Mouse (Mus musculus) kidney, embryonic 15.5 days (tissue): ENCODE measurements around the gene Tmem132a. TPM values are rescaled to one million over a fixed set of nuclear protein-coding genes. Genes with fewer than 3 reads are reported as not detected.

Experiments used
- polyA plus RNA-seq: library from polyadenylated mRNA; unstranded; fragments of >200 nt; fragmentation: Nextera tagmentation; extraction: Ambion mirVana; gene quantifications from 2 replicates; pipeline ENCODE4 v1.2.1, GENCODE M21; 2015

Gene Tmem132a
- polyA plus RNA-seq, 1 experiment from 2014 or later, result 89.7 TPM

Other genes starting within 250 kb of the Tmem132a start
- gene Vwce, start 235.7 kb downstream of the Tmem132a start, polyA plus RNA-seq, result 3.0 and 3.2 TPM in 2 replicates
- not detected in 2 replicates for gene Pga5, start 191.9 kb downstream of the Tmem132a start, polyA plus RNA-seq
- 29.7 and 31.7 TPM in 2 replicates for gene Vps37c, start 181.2 kb downstream of the Tmem132a start, polyA plus RNA-seq
- gene Cd5, start 130.9 kb downstream of the Tmem132a start, polyA plus RNA-seq, result 0.34 and 0.82 TPM in 2 replicates
- 0.26 TPM in 1 of 2 replicates, not detected in the other for gene Cd6, start 39.9 kb downstream of the Tmem132a start, polyA plus RNA-seq
- 0.31 and 0.39 TPM in 2 replicates for gene Slc15a3, start 30.2 kb downstream of the Tmem132a start, polyA plus RNA-seq
- gene Tmem109, start 12.1 kb upstream of the Tmem132a start, polyA plus RNA-seq, result 93.6 and 105 TPM in 2 replicates
- gene Prpf19, start 25.3 kb upstream of the Tmem132a start, polyA plus RNA-seq, result 48.1 and 49.4 TPM in 2 replicates
- gene Zp1, start 50.7 kb upstream of the Tmem132a start, polyA plus RNA-seq, result not detected in 2 replicates
- gene Ptgdr2, start 67.2 kb upstream of the Tmem132a start, polyA plus RNA-seq, result 0.08 and 0.09 TPM in 2 replicates
- gene Ccdc86, start 79.3 kb upstream of the Tmem132a start, polyA plus RNA-seq, result 33.1 and 33.4 TPM in 2 replicates
- 0.31 TPM in 1 of 2 replicates, not detected in the other for gene Ms4a10, start 104.7 kb upstream of the Tmem132a start, polyA plus RNA-seq
- not detected in 2 replicates for gene Ms4a15, start 123.3 kb upstream of the Tmem132a start, polyA plus RNA-seq
- not detected in 2 replicates for gene Ms4a18, start 148.1 kb upstream of the Tmem132a start, polyA plus RNA-seq
- gene Ms4a8a, start 211.2 kb upstream of the Tmem132a start, polyA plus RNA-seq, result 2.4 TPM in 1 of 2 replicates, not detected in the other